In the genomic region with DNA sequence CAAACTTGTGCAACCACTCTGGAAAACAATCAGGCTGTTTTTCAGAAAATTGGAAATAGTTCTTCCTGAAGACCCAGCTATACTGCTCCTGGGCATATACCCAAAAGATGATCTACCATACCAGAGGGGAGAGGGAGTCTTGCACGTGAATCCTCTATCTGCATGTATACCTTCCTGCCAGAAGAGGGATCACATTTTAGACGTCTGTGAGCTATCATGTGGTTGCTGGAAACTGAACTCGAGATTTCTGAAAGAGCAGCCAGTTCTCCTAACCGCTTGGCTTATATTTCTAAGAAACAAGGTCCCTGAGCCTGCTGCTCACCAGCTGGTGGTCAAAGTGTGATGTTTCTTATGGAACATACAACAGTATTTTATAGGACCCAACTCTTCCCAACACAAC, we compare ENCODE assay signal across 23 mouse cellular contexts. TPM values are rescaled to one million over a fixed set of nuclear protein-coding genes. Genes with fewer than 3 reads are reported as not detected.
A peak's percentile ranks its signal among the peaks of the same experiment; 100 is the strongest.
DNase-seq lines count a peak whose midpoint lies in the region; ATAC-seq lines count a peak whose summit lies in the region.
"Had no signal": no experiment of that assay in that cellular context is flagged by ENCODE, and none has a peak within 500 bp of the region (broad histone marks: within the 10 kb centered on the region; RNA-seq: fewer than 3 reads in every experiment).

No protein-coding gene starts in this region.

- H3K27ac ChIP-seq in liver, embryonic 12.5 days = no peak overlapping the region
- H3K27ac ChIP-seq: embryonic facial prominence, embryonic 12.5 days; embryonic facial prominence, embryonic 15.5 days; hindbrain, embryonic 10.5 days; hindbrain, embryonic 13.5 days; intestine, embryonic 15.5 days had no signal

- no peak for ATAC-seq in CD4-positive, CD25-positive, alpha-beta regulatory T cell, adult 4 months
- no peak for ATAC-seq in liver, embryonic 12.5 days
- ATAC-seq: forebrain, embryonic 14.5 days; hindbrain, embryonic 16.5 days; intestine, embryonic 15.5 days had no signal

- no peak overlapping the region for H3K4me3 ChIP-seq in liver, embryonic 12.5 days
- H3K4me3 ChIP-seq: embryonic facial prominence, embryonic 12.5 days; embryonic facial prominence, embryonic 15.5 days; hindbrain, embryonic 10.5 days; hindbrain, embryonic 13.5 days; intestine, embryonic 15.5 days had no signal

- H3K9ac ChIP-seq in liver, embryonic 12.5 days = no peak overlapping the region
- H3K9ac ChIP-seq: embryonic facial prominence, embryonic 12.5 days; embryonic facial prominence, embryonic 15.5 days; hindbrain, embryonic 13.5 days; intestine, embryonic 15.5 days had no signal

- H3K27me3 ChIP-seq in liver, embryonic 12.5 days (replicated peaks) = no peaks in the 10 kb centered on the region
- H3K27me3 ChIP-seq: embryonic facial prominence, embryonic 12.5 days; embryonic facial prominence, embryonic 15.5 days; hindbrain, embryonic 13.5 days; intestine, embryonic 15.5 days had no signal

- no peaks in the 10 kb centered on the region for H3K36me3 ChIP-seq in liver, embryonic 12.5 days
- H3K36me3 ChIP-seq: embryonic facial prominence, embryonic 12.5 days; embryonic facial prominence, embryonic 15.5 days; G1E; hindbrain, embryonic 10.5 days; hindbrain, embryonic 13.5 days; intestine, embryonic 15.5 days had no signal

- H3K4me1 ChIP-seq in liver, embryonic 12.5 days = peaks cover 5% of the 10 kb centered on the region
- H3K4me1 ChIP-seq: embryonic facial prominence, embryonic 12.5 days; hindbrain, embryonic 13.5 days; intestine, embryonic 15.5 days had no signal

- 35% methylated on average over 4 of the region's 4 CpGs for WGBS in liver, embryonic 12.5 days (ENCODE audit: insufficient replicate concordance)

- no peak overlapping the region for H3K4me2 ChIP-seq in liver, embryonic 12.5 days
- H3K4me2 ChIP-seq: embryonic facial prominence, embryonic 12.5 days; embryonic facial prominence, embryonic 15.5 days; heart, embryonic 11.5 days; hindbrain, embryonic 13.5 days; intestine, embryonic 15.5 days had no signal

- DNase-seq in CD4-positive, CD25-positive, alpha-beta regulatory T cell, adult 2 months (ENCODE audit: low read depth, low spot score) = peak; percentile 18
- DNase-seq in ES-CJ7 (ENCODE audit: low read depth, low spot score) = peak; percentile 73
- DNase-seq in R1 (ENCODE audit: low read depth, low spot score) = peak; percentile 51
- DNase-seq in right cerebral cortex, adult 18-20 months = no peak
- DNase-seq: adrenal gland, postnatal 10 days; adrenal gland, postnatal 36 days; cerebellum, adult 18-20 months; cerebellum, adult 9-10 months; cerebellum, postnatal 14 days; gastrocnemius, postnatal 36 days; heart, postnatal 36 days; kidney, adult 11 months had no signal

- no peaks in the 10 kb centered on the region for H3K9me3 ChIP-seq in liver, embryonic 12.5 days (replicated peaks)
- H3K9me3 ChIP-seq: embryonic facial prominence, embryonic 12.5 days; embryonic facial prominence, embryonic 15.5 days; G1E; hindbrain, embryonic 10.5 days; hindbrain, embryonic 13.5 days; intestine, embryonic 15.5 days had no signal

RNA-seq across cellular contexts. Expression of a gene that starts 5.2 kb away (rescaled TPM):
- 10 to 100 TPM; 22.2 to 42.4 TPM for polyA plus RNA-seq in CD4-positive, CD25-positive, alpha-beta regulatory T cell, adult 4 months (2017; shearing (Covaris generic))
- polyA plus RNA-seq in liver, embryonic 12.5 days (2016; fragmentation: Nextera tagmentation; extraction: Ambion mirVana) = 47.9 and 52.9 TPM in 2 replicates

RNA-seq across cellular contexts. Expression of a gene that starts 32.0 kb away (rescaled TPM):
- polyA plus RNA-seq in CD4-positive, CD25-positive, alpha-beta regulatory T cell, adult 4 months (2017; shearing (Covaris generic)) = 1 to 10 TPM; 2.0 to 2.4 TPM
- polyA plus RNA-seq in liver, embryonic 12.5 days (2016; fragmentation: Nextera tagmentation; extraction: Ambion mirVana) = 0.17 and 0.36 TPM in 2 replicates
